Mouse (Mus musculus) retina, postnatal 1 day (tissue): ENCODE data around the gene Gm17545.

Experiments used
- DNase-seq: peaks from one replicate; pipeline ENCODE4 v3.0.0-alpha.2; 2012

The Gm17545 gene

DNA sequence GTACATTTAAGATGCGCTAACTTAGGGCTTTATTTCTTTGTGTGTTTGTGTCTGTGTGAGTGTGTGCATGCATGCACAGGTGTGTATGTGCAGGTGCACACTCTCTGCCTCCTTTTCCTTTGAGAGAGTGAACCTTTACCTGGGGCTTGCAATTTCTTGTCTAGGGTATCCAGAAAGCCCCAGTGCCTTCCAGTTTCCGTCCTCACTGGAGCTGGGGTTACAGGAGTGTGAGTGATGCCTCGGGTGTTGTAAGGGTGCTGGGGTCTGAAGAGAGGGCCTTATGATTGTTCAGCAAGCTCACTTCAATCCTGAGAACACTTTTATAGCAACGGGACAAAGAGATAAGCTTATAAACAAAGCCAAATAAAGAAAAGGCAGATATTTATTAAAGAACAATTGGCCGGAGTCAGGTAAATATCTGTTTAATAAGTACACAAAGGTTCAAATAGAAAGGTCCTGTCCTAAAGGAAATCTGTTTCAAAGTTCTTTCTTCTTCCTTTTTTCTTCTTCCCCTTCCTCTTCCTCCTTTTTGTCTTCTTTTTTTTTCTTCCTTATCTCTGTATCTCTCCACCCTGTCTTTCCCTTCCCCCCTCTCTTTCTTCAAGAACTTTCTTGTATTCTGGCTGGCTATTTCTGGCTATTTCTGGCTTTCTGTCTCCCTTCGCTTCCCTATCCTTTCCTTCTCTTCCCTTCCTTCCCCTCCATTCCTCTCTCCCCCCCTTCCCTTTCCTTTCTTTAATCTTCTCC is 43.1 kb downstream of the Gm17545 start:
- DNase-seq, result no peak

DNA sequence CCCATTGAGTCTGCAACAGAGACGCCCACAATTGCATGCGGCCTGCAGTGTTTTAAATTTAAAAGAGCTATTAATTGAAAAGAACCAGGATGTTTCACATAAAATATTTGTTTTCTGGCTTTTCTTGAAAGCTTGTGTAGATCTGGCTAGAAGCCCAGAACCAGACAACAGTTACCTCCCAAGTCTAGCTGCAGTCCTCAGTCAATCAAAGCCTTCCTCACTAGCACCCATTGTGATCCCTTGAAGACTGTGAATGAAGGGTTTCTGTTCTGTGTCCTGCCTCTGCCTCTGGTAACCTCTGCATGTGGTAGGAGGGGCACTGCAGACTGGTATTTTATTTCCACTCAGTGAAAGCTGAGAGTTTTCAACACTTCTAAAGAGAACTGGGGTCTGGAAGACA is 48.9 kb downstream of the Gm17545 start:
- DNase-seq, result no peak

DNA sequence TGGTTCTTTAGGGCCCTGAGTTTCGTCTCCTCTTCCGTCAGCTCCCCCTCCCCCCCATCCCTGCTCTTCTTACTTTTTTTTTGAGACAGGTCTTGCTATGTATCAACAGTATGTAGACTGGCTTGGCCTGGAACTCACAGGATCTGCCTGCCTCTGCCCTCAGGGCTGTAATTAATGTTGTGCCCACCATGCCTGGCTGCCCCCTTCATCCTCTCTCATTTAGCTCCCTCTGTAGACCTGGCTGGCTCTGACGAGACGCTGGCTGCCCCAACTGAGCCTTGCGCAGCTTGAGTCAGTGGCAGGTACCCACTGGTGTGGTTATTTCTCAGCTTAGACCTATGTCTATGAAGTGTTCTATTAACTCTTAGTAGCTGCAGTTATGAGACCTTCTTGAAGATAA is 49.5 kb downstream of the Gm17545 start:
- no peak for DNase-seq

DNA sequence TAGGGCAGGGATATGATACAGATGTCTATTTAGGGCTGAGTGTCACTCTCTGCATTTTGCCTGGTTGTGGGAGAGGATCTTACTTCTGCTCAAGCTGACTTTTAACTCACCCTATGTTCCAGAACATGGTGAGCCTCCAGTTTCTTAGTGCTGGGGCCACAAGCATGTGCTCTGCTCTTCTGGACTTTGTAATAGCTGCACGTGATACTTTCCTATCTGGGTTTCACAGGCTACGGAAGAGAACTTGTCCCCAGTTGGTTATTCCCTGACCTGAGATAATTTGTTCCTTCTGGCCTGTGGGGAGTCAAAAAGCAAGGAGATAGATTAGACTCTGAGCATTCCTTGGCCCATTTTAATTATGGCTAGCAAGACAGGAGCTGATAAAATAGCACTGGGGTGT is 51.5 kb downstream of the Gm17545 start:
- no peak for DNase-seq
